In the genomic region with DNA sequence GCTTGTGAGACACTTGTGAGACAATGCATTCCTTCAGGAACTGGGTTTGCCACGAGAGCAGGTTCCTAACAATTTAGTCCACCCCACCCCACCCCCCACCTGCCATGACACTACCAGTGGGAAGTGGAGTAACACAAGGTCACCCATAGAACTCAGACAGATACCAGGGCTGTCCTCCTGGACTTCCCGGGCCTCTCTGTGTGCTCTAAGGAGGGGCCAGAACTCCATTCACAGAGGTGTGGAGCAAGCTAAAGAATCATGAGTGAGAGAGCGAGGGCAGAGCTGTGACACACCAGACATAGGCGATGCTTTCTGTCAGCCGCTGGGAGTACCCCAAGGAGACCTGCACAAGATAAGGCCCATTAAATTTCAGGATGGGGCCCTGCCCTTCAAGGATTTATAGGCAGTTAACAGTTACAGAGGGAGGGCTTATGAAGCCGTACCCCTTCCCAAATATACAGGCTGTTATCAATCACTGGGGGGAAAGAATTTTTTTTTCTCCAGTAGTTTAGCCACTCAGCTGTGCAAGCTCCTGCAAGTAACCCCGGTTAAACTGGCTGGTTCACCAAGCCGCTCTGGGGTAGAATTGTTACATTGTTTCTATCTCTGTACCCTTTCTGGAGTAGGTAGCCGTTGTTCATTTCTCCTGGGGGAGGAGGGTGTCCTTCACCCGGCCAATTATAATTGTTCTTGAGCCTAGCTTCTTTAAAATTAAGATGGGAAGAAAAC, we compare ENCODE assay signal across 18 mouse cellular contexts.
A peak's percentile ranks its signal among the peaks of the same experiment; 100 is the strongest.
DNase-seq lines count a peak whose midpoint lies in the region; ATAC-seq and TF ChIP-seq lines count a peak whose summit lies in the region.
"Had no signal": no experiment of that assay in that cellular context is flagged by ENCODE, and none has a peak within 500 bp of the region (broad histone marks: within the 10 kb centered on the region; RNA-seq: fewer than 3 reads in every experiment).

No protein-coding gene starts in this region.

- H3K36me3 ChIP-seq in heart, embryonic 13.5 days: no peaks in the 10 kb centered on the region
- no peaks in the 10 kb centered on the region for H3K36me3 ChIP-seq in kidney, postnatal 0 days (ENCODE audit: insufficient read depth, low read length)
- no peaks in the 10 kb centered on the region for H3K36me3 ChIP-seq in embryonic facial prominence, embryonic 14.5 days (ENCODE audit: control insufficient read depth, insufficient read depth, low read length)
- no peaks in the 10 kb centered on the region for H3K36me3 ChIP-seq in neural tube, embryonic 14.5 days (ENCODE audit: control insufficient read depth, insufficient read depth, low read length)
- H3K36me3 ChIP-seq: forebrain, embryonic 15.5 days; midbrain, embryonic 15.5 days had no signal

- peak; percentile 21 for ATAC-seq in heart, embryonic 13.5 days (ENCODE audit: extremely low read depth, insufficient number of reproducible peaks, low FRiP score, low TSS enrichment)
- no peak for ATAC-seq in kidney, postnatal 0 days (replicated peaks; ENCODE audit: low FRiP score, low read depth)
- ATAC-seq in embryonic facial prominence, embryonic 14.5 days (ENCODE audit: low read depth): no peak
- ATAC-seq in neural tube, embryonic 14.5 days (ENCODE audit: low read depth): 0 out of 2 replicates have a peak, but pooled peaks have one; percentile 26
- ATAC-seq: forebrain, embryonic 15.5 days had no signal

- H3K9me3 ChIP-seq in heart, embryonic 13.5 days: no peaks in the 10 kb centered on the region
- no peaks in the 10 kb centered on the region for H3K9me3 ChIP-seq in kidney, postnatal 0 days (replicated peaks; ENCODE audit: low read length)
- no peaks in the 10 kb centered on the region for H3K9me3 ChIP-seq in embryonic facial prominence, embryonic 14.5 days (ENCODE audit: control insufficient read depth, low read length)
- H3K9me3 ChIP-seq in neural tube, embryonic 14.5 days (ENCODE audit: control insufficient read depth, low read length): no peaks in the 10 kb centered on the region
- H3K9me3 ChIP-seq: forebrain, embryonic 15.5 days; midbrain, embryonic 15.5 days had no signal

- no peak for TF ChIP-seq CTCF in kidney, postnatal 0 days (IDR thresholded peaks at IDR 0.05; ENCODE audit: low read depth)

- 40% methylated on average over 10 of the region's 10 CpGs for WGBS in heart, embryonic 13.5 days
- 28% methylated on average over 10 of the region's 10 CpGs for WGBS in kidney, postnatal 0 days
- 46% methylated on average over 10 of the region's 10 CpGs for WGBS in embryonic facial prominence, embryonic 14.5 days
- WGBS in neural tube, embryonic 14.5 days: 48% methylated on average over 10 of the region's 10 CpGs

- DNase-seq in heart, postnatal 14 days: no peak
- DNase-seq in kidney, postnatal 0 days (ENCODE audit: low spot score): peak; percentile 73
- DNase-seq in kidney, adult 11 months: no peak
- DNase-seq in embryonic facial prominence, embryonic 14.5 days (ENCODE audit: low spot score): no peak
- no peak for DNase-seq in thymus, postnatal 4 days
- DNase-seq in thymus, adult 18-20 months: no peak
- DNase-seq: B cell, adult 2 months; cerebellum, adult 9-10 months; gastrocnemius, adult 2 months; kidney, adult 8-10 months; thymus, postnatal 14 days had no signal

- no peaks in the 10 kb centered on the region for H3K27me3 ChIP-seq in heart, embryonic 13.5 days (replicated peaks)
- peaks cover 11% of the 10 kb centered on the region; the same call in 1 of the 2 replicates for H3K27me3 ChIP-seq in kidney, postnatal 0 days (ENCODE audit: insufficient read depth, low read length)
- H3K27me3 ChIP-seq in embryonic facial prominence, embryonic 14.5 days (replicated peaks; ENCODE audit: control insufficient read depth, insufficient read depth, low read length): no peaks in the 10 kb centered on the region
- no peaks in the 10 kb centered on the region for H3K27me3 ChIP-seq in neural tube, embryonic 14.5 days (ENCODE audit: control insufficient read depth, insufficient read depth, low read length)
- H3K27me3 ChIP-seq: forebrain, embryonic 15.5 days; midbrain, embryonic 15.5 days had no signal

- peak overlapping the region; percentile 55 for H3K27ac ChIP-seq in heart, embryonic 13.5 days (replicated peaks)
- H3K27ac ChIP-seq in kidney, postnatal 0 days: no peak overlapping the region
- H3K27ac ChIP-seq in embryonic facial prominence, embryonic 14.5 days (replicated peaks; ENCODE audit: low read depth, low read length): 0 out of 2 replicates have a peak overlapping the region, but pooled peaks have one; percentile 39
- H3K27ac ChIP-seq in neural tube, embryonic 14.5 days (ENCODE audit: low read depth, low read length): no peak overlapping the region
- H3K27ac ChIP-seq: forebrain, embryonic 15.5 days; gastrocnemius, adult 2 months; layer of hippocampus, adult 2 months; left cerebral cortex, adult 2 months; liver, embryonic 14.5 days; midbrain, embryonic 15.5 days had no signal

- H3K4me1 ChIP-seq in heart, embryonic 13.5 days: peaks cover 68% of the 10 kb centered on the region
- peaks cover 26% of the 10 kb centered on the region for H3K4me1 ChIP-seq in kidney, postnatal 0 days (replicated peaks; ENCODE audit: insufficient read depth, low read length)
- H3K4me1 ChIP-seq in embryonic facial prominence, embryonic 14.5 days (ENCODE audit: control insufficient read depth, insufficient read depth, low read length): peaks cover 43% of the 10 kb centered on the region
- peaks cover 19% of the 10 kb centered on the region for H3K4me1 ChIP-seq in neural tube, embryonic 14.5 days (ENCODE audit: control insufficient read depth, insufficient read depth, low read length)

- H3K4me2 ChIP-seq in heart, embryonic 13.5 days: no peak overlapping the region
- no peak overlapping the region for H3K4me2 ChIP-seq in kidney, postnatal 0 days (ENCODE audit: low read length)
- no peak overlapping the region for H3K4me2 ChIP-seq in embryonic facial prominence, embryonic 14.5 days (ENCODE audit: low read depth, low read length)
- H3K4me2 ChIP-seq in neural tube, embryonic 14.5 days (ENCODE audit: low read depth, low read length): no peak overlapping the region
- H3K4me2 ChIP-seq: forebrain, embryonic 15.5 days; midbrain, embryonic 15.5 days had no signal

- peak overlapping the region; percentile 15; the same call in 1 of the 2 replicates for H3K9ac ChIP-seq in heart, embryonic 13.5 days
- H3K9ac ChIP-seq in kidney, postnatal 0 days (ENCODE audit: low read depth, low read length): no peak overlapping the region
- no peak overlapping the region for H3K9ac ChIP-seq in embryonic facial prominence, embryonic 14.5 days (ENCODE audit: low read depth, low read length)
- no peak overlapping the region for H3K9ac ChIP-seq in neural tube, embryonic 14.5 days (replicated peaks; ENCODE audit: low read depth, low read length)
- H3K9ac ChIP-seq: forebrain, embryonic 15.5 days; liver, embryonic 14.5 days; midbrain, embryonic 15.5 days had no signal

- no peak overlapping the region for H3K4me3 ChIP-seq in heart, embryonic 13.5 days
- no peak overlapping the region for H3K4me3 ChIP-seq in kidney, postnatal 0 days (replicated peaks; ENCODE audit: low read depth, low read length)
- no peak overlapping the region for H3K4me3 ChIP-seq in embryonic facial prominence, embryonic 14.5 days (ENCODE audit: low read depth, low read length)
- no peak overlapping the region for H3K4me3 ChIP-seq in neural tube, embryonic 14.5 days (ENCODE audit: low read depth, low read length)
- H3K4me3 ChIP-seq: forebrain, embryonic 15.5 days; gastrocnemius, adult 2 months; layer of hippocampus, adult 2 months; left cerebral cortex, adult 2 months; midbrain, embryonic 15.5 days had no signal

- intact Hi-C loops in heart, postnatal 14 days (cut with DNase I): no loop called here

Comparison
In these comparisons a context has a peak if more than half of its experiments do, and no peak if none do; other contexts are left out.
1. ATAC-seq: peak in heart, embryonic 13.5 days (single experiment) and neural tube, embryonic 14.5 days (single experiment); none in kidney, postnatal 0 days (single experiment) and embryonic facial prominence, embryonic 14.5 days (single experiment).
2. H3K27ac ChIP-seq: peak in heart, embryonic 13.5 days (single experiment) and embryonic facial prominence, embryonic 14.5 days (single experiment); none in kidney, postnatal 0 days (single experiment) and neural tube, embryonic 14.5 days (single experiment).